Mouse (Mus musculus) heart, adult 9 months (tissue): ENCODE measurements around the gene Gm10750.
"Not testable (repeated sequence)": the region's sequence is repeated elsewhere in the genome, so short reads cannot be mapped to it uniquely, and the experiment has no call there.

ENCODE experiments used
- DNase-seq, 2 experiments: peaks; one replicate each; pipeline ENCODE4 v3.0.0; 2022; ENCODE audit warnings: low spot score in 2 of 2

Gene Gm10750

DNA sequence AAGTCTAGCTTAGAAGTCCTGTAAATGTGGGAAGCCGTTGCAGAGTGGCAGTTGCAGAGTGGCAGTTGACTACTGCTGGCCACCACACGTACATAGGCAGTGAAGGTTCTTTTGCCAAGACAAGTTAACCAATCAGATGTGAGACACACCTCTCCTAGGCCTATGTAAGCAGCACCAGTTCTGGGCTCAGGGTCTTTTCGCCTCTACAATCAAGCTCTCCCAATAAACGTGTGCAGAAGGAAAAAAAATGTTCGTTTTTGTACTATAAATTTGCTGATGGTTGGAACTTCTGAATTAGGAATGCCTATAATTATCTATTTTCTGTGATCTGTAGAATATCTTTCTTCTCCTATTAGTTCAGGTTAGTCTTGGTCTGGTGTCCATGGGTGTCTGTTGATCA, at the start of gene Gm10750:
Gene Gm10750 (minus strand): TSS at position 101 of the 400 bp plus-strand sequence.
- DNase-seq: not testable (repeated sequence)

DNA sequence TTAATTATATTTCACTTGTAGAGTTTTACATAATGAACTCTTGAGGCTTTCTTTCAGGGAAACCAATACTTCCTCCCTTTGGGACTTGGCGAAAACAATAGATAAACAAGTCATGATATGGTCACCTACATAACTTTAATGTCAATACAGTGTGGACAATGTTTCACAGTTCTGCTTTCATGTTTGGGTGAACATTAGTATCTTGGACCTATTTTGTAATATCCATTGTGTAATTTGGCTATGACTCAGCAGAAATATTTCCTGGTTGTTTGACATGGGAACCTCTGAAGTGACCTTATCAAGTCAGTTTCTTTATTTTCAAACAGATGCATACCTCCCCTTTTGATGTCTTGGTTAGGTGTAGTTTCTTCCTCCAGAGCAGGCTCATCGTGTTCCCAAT, 12.2 kb downstream of the Gm10750 start:
- no peak for DNase-seq

DNA sequence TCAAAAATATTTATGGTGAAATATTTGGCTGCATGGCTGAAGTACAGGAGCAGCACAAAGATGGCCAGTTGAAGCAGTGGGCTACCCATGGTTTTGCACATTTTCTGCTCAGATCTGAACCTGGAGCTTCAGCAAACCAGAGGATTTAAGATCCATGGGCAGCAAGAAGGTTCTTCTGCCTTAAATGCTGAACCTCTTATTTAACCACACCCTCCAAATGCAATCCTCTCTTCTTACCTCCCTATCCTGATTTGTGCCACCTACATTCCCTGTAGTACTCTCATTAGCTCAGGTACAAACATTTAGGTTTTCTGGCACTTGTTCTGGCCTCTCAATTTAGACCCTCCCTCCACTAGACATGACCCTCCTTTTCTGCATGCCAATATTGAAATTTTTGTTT, 13.9 kb downstream of the Gm10750 start, which contains the start of gene Gm1330:
Gene Gm1330 (minus strand): TSS at position 101 of the 400 bp plus-strand sequence.
- DNase-seq: no peak

DNA sequence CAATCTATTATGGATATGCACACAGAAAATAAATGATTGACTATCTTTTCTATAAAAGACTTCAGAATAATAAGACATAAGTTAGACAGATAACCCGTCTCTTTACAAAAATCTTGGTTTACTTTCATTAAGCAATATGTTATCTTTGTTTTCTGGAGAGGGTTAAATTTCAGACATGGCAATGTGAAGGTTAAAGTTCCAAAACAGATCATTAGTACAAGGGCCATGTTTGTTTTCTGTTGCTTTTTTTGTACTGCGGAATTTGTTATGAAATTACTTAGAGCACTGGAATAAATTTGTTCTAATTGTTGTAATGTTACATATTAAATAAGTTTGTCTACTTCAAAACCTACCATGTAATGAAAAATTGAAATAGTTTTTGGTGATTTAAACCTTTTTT, 21.9 kb downstream of the Gm10750 start:
- no peak for DNase-seq
